Mouse (Mus musculus): ENCODE measurements at regions not wholly inside any gene's neighbourhood (a gene's known extent, or its start where the extent isn't known, plus 50 kb on each side); places are given as distances from the start of the nearest gene placed in this dataset.

DNA sequence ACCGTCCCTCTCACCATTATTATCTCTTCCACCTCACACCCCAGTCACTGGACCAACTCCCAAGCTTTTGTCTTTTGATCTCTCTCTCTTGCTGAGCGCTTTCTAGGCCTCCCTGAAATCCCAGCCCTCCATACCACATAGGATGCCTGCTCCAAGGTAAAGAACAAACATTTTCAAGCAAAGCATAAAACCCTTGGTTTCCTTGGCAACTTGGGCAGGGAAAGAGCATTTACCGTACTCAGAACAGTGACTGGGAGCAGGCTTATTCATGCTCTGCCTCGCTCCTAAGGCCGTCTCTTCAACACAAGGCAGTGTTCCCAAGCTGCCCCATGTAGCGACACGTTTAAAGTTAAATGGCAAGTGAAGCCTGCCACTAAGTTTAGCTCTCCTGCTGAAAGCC lies 282.9 kb upstream of the Sash1 start:
- no peak for DNase-seq (ENCODE audit: low spot score in 2 of 2)

DNA sequence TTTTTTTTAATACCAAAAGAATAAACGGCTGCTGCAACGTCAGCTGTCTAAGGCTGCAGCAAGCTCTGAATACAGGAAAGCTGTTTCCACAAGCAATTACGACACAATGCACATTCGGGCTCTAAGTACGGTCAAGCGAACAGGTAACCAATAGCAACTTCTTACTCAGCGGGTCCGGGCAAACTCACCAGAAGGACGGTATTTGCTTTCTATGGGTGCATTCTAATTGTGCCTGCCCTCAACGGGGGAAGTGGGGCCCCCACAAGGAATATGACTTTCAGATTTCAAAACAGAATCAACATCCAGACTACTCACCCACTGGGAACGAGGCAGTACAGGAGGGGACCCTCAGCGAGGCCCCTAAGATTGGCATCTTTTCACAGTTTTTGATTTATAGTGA lies 280.1 kb upstream of the Sash1 start:
- no peak for DNase-seq (ENCODE audit: low spot score in 2 of 2)

DNA sequence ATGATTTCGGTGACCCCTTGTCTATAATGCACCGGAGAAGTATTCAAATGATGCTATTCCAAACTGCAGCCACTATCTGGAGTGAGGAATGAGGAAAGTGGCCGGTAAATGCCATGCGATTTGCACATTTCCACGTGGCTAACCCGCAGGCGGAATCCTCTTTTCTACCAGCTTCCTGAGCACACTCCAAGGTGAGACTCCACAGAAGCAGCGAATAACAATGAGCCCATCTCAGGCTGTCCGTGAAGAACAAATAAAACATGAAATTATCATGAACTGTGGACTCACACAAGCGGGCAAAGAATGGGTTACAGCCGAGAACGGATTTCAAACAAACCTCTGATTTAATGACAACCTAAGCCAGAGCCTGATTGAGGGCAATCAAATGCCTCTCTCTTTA lies 279.7 kb upstream of the Sash1 start:
- DNase-seq (ENCODE audit: low spot score in 2 of 2) = no peak

DNA sequence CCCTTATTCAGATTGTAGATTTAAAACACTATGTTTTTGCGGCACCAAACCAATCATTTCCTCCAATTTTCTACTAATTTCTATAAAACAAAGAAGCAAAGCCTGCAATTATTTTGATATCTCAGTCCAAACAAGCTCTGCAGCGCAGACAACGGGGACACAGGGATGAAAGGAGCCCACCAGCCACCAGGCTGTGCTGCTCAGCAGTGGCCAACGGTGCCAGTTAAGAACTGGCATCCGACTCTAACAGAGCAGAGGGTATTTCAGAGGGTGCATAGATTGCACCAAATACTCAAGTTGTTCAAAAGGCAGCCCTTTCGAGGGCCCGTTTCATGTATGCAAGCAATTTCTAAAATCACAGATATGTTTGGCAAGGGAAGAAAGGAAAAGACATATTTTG lies 278.5 kb upstream of the Sash1 start:
- no peak for DNase-seq (ENCODE audit: low spot score in 2 of 2)

DNA sequence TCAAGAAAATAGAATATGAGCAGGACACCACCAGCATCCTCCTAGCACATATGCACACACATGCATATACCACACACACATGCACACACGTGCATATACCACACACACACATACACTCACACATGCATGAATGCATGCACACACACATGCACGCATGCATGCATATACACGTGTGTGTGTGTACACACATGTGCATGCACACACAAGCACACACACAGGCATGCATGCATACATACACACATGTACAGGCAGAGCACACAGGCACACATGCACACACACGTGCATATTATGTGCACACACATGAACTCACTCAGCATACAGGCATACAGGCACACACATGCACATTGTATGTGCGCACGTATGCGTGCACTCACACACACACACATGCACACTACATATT lies 275.7 kb upstream of the Sash1 start:
- DNase-seq (ENCODE audit: low spot score in 2 of 2) = no peak

GRCm38 (mm10) chr10:9157299-9158215 lies 271.7 kb upstream of the Sash1 start:
- no peak for DNase-seq (ENCODE audit: low spot score in 2 of 2)

- no peak for DNase-seq (ENCODE audit: low spot score in 2 of 2)
Observed at GRCm38 (mm10) chr10:9136099-9136498, 250.2 kb upstream of the Sash1 start.

GRCm38 (mm10) chr10:9134293-9135021 lies 248.6 kb upstream of the Sash1 start:
- no peak for DNase-seq (ENCODE audit: low spot score in 2 of 2)

DNA sequence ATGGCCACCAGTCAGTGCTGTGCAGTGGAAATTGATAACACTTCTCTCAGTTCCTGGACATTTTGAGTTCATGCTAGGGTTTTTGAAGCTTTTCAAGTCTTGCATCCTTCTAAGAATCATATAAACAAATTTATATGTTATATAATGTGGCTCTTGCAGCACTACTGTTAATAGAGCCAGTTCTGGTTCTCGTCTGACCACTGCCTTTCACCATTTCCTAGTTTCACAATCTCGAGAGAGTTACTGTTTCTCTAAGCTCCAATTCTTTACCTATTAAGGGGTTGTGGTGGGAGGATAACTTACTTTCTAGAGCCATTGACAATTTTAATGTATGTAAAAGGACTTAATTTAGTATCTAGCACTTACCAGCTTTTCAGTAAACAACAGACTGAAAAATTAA lies 244.2 kb upstream of the Sash1 start:
- no peak for DNase-seq (ENCODE audit: low spot score in 2 of 2)

DNA sequence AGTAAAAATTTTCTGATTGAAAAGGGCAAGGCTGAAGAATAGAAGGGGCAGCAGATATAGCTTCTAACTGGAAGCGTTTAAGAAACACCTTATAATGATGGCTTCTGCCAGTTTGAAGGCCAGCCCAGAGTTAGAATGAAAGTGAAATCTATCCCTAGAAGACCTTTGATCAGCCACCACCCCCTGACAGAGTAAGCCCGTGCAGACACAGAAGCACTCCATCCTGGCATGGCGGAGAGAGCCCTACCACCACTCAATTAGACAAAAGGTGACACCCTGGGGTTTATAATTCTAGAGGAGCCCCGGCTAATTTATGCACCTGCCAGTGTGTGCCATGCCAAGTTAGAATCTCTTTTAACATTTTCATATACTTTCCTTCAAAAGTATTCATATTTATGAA lies 233.4 kb upstream of the Sash1 start:
- no peak for DNase-seq (ENCODE audit: low spot score in 2 of 2)

GRCm38 (mm10) chr10:9117648-9118551 lies 232.0 kb upstream of the Sash1 start:
- DNase-seq (ENCODE audit: low spot score in 2 of 2) = no peak

DNA sequence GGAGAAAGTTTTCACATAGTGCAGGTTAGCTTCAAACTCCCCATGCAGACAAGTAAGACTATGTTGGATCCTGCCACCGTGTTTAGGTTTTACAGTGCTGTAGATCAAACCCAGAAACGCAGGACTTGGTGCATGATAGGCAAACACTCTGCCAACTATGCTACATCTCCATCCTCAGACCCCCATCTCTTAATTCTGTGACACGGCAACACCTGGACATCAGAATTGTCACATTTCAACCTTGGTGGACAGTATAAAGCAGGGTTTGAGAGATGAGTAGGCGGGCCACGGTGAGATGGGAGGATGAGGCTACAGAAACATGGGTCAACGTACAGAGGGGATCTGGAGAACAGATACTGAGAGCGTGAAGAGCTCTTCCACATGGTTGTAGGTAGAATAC lies 231.3 kb upstream of the Sash1 start:
- DNase-seq (ENCODE audit: low spot score in 2 of 2) = no peak

DNA sequence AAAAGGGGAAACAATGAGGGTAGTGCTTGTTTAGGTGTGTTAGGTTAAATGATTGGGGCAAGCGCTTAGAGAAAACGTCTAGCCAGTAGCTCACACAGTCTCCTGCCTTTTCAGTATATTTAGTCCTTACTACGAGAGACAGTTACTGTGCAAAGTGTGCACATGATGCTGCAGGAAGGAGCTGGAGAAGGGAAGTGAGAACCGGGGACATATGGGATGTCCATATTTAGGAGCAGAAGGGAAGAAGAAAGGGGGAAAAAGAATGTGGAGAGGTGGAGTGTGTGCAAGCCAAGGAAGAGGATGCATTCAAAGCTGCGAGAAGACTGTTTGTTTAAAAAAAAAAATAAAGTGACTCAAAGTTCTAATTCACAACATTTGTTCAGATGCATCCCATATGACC lies 227.8 kb upstream of the Sash1 start:
- no peak for DNase-seq (ENCODE audit: low spot score in 2 of 2)

DNA sequence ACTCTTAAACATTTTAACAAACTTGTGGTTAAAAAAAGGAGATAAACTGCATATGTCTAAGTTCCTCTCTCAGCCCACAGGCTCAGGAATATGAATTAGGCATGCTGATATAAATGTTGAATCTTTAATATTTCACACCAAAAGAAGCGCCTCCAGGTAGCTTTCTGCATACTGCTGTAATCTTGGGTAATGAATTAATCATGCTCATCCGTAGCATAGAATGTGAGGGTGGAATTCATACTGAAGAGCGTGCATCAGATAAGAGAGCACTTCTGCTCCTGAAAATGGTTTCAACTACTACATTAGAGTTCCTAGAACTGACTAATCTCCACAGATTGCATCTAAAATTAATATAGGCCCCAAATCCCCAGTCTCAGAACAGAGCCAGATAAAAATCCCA lies 225.2 kb upstream of the Sash1 start:
- DNase-seq (ENCODE audit: low spot score in 2 of 2) = no peak

DNA sequence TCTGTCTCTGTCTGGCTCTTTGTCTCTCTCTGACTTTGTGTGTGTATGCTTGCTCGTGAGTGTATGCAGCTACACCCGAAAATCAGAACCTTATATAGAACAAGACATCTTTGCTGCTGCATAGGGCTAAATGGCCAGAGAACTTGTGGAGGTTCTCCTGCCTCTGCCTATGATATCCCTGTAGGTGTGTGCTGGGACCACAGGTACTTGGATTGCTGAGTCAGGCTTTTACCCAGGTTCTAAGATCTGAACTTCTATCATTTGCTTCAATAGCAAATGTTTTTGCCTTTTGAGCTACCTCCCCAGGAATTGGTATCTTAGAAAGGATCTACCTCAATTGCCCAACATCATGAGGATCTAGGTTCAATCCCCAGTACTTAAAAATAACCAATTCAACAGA lies 210.3 kb upstream of the Sash1 start:
- no peak for DNase-seq (ENCODE audit: low spot score in 2 of 2)

DNA sequence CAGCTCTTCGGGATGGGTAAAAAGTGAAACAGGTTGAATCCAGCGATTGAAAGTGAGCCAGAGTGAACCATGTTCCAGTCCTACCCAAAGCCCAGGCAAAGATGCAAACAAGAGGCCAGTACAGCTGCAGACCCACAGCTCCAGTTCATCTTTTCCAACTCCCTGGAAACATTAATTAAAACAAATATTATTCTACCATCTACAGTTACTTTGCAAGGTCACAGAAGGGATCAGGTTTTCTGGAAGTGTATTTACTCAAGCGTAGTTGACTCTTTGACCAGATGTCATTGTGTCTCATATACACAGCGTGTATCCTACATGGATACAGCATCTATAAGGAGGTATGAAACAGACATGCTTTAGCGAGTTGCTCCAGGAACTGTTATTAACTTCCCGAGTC lies 209.3 kb upstream of the Sash1 start:
- no peak for DNase-seq (ENCODE audit: low spot score in 2 of 2)

- no peak for DNase-seq (ENCODE audit: low spot score in 2 of 2)
Observed at GRCm38 (mm10) chr10:9092237-9092885, 206.5 kb upstream of the Sash1 start.

DNA sequence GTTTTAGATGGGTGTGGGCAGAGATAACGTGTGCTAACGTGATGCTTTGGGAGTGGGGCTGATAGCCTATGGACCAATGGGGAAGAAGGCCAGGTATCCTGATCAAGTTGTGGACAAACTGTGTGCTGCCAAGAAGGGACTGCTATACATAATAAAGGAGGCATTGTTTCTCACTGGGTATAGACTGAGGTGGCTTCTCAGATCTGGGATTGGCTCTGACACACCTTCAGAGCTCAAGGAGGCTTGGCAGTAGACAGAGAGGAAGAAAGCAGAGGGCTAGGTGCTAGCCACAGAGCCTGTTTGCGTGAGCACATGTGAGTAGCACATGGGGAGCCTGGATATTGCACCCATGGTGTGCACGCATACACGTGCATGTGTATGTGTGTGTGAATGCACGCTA lies 205.1 kb upstream of the Sash1 start:
- no peak for DNase-seq (ENCODE audit: low spot score in 2 of 2)

- no peak for DNase-seq (ENCODE audit: low spot score in 2 of 2)
Observed at GRCm38 (mm10) chr10:9087871-9088270, 202.0 kb upstream of the Sash1 start.

DNA sequence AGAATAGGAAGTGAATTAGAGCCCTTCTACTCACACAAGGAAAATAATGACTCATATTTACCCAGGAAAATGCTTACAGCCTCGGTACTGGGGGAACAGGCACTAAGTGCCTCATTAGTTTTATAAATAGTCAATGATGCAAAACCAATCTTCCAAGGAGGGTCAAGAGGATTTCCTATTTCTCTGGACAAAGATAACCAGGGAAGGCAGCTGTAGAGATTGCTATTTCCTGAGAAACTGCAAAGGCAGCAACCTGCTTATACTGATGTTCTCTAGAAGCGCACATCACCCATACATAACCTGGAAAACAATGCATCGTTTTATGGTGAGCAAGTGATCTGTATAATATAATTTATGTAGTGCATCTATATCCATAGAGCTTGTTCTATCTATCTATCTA lies 201.3 kb upstream of the Sash1 start:
- DNase-seq (ENCODE audit: low spot score in 2 of 2) = no peak

DNA sequence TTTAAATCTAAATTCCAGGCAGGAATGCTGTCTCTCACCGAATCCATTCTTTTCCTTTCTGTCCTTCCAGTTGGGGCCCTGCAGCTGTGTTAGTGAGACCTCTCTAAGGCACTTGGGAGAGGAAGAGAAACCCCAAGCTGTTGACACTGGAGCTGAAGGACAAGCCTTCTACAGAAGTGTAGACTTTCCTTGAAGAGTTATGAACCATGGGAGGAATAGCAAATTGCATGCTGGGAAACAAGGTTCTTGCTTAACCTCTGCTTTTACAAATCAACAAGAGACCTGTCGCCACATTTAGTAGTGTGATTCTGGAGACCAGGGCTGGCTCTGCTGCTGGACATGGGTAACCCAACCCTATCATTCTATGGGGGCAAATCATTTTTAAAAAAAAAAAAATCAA lies 200.8 kb upstream of the Sash1 start:
- DNase-seq (ENCODE audit: low spot score in 2 of 2) = no peak

DNA sequence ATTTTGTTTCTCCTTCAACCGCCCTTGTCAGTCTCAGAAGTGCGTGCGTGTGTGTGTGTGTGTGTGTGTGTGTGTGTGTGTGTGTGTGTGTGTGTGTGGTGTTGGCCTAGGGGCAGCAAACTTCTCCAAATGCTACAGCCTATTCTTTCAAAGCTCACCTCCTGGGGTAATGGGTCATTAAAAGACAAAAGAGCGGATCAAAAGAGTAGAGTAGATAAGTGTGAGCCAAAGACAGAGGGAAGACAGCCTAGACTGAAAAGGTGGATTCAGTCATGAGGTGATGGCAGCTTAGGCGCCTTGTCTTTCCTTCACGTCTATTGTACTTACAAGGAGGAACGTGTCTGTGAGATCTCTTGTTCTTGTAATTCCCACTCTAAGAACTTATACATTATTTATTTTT lies 199.6 kb upstream of the Sash1 start:
- no peak for DNase-seq (ENCODE audit: low spot score in 2 of 2)

Measured in spleen, postnatal 14 days (tissue).